In the genomic region with DNA sequence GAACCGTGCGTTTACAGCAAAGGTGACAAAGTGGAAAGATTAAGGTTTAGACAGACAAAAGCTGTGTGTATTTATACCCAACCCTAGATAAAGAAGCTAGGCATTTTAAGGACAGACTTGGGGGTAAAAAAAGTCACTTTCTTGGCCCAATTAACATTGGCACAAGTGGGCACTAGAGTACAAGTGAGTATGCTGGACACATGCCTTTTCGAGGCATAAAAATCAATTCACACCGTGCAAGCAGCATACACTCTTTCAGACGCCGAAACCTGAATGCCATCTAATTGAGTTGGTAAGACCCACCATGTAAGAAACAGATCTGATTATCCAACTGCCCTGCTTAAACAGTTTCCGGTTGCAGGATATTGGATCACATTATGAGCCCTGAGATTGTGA, we compare ENCODE assay signal across 7 mouse cellular contexts. TPM values are rescaled to one million over a fixed set of nuclear protein-coding genes. Genes with fewer than 3 reads are reported as not detected.
DNase-seq lines count a peak whose midpoint lies in the region; ATAC-seq and TF ChIP-seq lines count a peak whose summit lies in the region.

No protein-coding gene starts in this region.

- H3K4me1 ChIP-seq in lung, embryonic 15.5 days = peaks cover 17% of the 10 kb centered on the region
- H3K4me1 ChIP-seq in forebrain, embryonic 11.5 days (replicated peaks; ENCODE audit: control insufficient read depth, insufficient read depth, low read length) = peaks cover 2% of the 10 kb centered on the region; the same call in 1 of the 2 replicates
- peaks cover 21% of the 10 kb centered on the region for H3K4me1 ChIP-seq in limb, embryonic 10.5 days
- no peaks in the 10 kb centered on the region for H3K4me1 ChIP-seq in olfactory bulb, adult 2 months (ENCODE audit: control insufficient read depth, insufficient read depth, low read length)

- ATAC-seq in lung, embryonic 15.5 days (ENCODE audit: borderline replicate concordance, extremely low read depth, low FRiP score, low TSS enrichment) = peak; percentile 9; the same call in 1 of the 2 replicates
- no peak for ATAC-seq in forebrain, embryonic 11.5 days (replicated peaks; ENCODE audit: low FRiP score)

- no peak for TF ChIP-seq CTCF in olfactory bulb, adult 2 months (IDR thresholded peaks at IDR 0.05; ENCODE audit: insufficient read depth, low read depth, low read length)

- no peaks in the 10 kb centered on the region for H3K27me3 ChIP-seq in lung, embryonic 15.5 days
- no peaks in the 10 kb centered on the region for H3K27me3 ChIP-seq in forebrain, embryonic 11.5 days (ENCODE audit: control insufficient read depth, insufficient read depth, low read length)
- no peaks in the 10 kb centered on the region for H3K27me3 ChIP-seq in limb, embryonic 10.5 days (ENCODE audit: low read depth, poor library complexity, severe bottlenecking)

- DNase-seq in lung, postnatal 10 days = no peak
- no peak for DNase-seq in forebrain, embryonic 11.5 days (ENCODE audit: low spot score)
- DNase-seq in limb, embryonic 10.5 days (ENCODE audit: low spot score) = no peak
- no peak for DNase-seq in spleen, postnatal 14 days (ENCODE audit: low spot score in 2 of 2)
- DNase-seq in thymus, postnatal 0 days (ENCODE audit: low spot score) = no peak

- 30% methylated on average over 7 of the region's 7 CpGs for WGBS in lung, embryonic 15.5 days
- 26% methylated on average over 7 of the region's 7 CpGs for WGBS in forebrain, embryonic 11.5 days
- WGBS in limb, embryonic 10.5 days = 33% methylated on average over 7 of the region's 7 CpGs
- WGBS in olfactory bulb, adult 2 months = 22% methylated on average over 7 of the region's 7 CpGs

- TF ChIP-seq POLR2A in olfactory bulb, adult 2 months (IDR thresholded peaks at IDR 0.05; ENCODE audit: insufficient read depth, low read depth, low read length) = no peak

- H3K4me2 ChIP-seq in lung, embryonic 15.5 days = peak overlapping the region; percentile 65
- peak overlapping the region; percentile 76 for H3K4me2 ChIP-seq in forebrain, embryonic 11.5 days (ENCODE audit: low read depth, low read length, severe bottlenecking)

- H3K27ac ChIP-seq in lung, embryonic 15.5 days = no peak overlapping the region
- no peak overlapping the region for H3K27ac ChIP-seq in forebrain, embryonic 11.5 days (ENCODE audit: low read depth, low read length)
- peak overlapping the region; percentile 89 for H3K27ac ChIP-seq in limb, embryonic 10.5 days
- H3K27ac ChIP-seq in olfactory bulb, adult 2 months (ENCODE audit: insufficient read depth, low read depth, low read length) = no peak overlapping the region

- peak overlapping the region; percentile 74; the same call in 1 of the 2 replicates for H3K9ac ChIP-seq in lung, embryonic 15.5 days
- H3K9ac ChIP-seq in forebrain, embryonic 11.5 days (ENCODE audit: low read length) = peak overlapping the region; percentile 89; the same call in 1 of the 2 replicates

- H3K36me3 ChIP-seq in lung, embryonic 15.5 days = 0 out of 2 replicates have a peak, but pooled peaks cover 2% of the 10 kb centered on the region
- no peaks in the 10 kb centered on the region; the same call in 1 of the 2 replicates for H3K36me3 ChIP-seq in forebrain, embryonic 11.5 days (ENCODE audit: control insufficient read depth, insufficient read depth, low read length)
- H3K36me3 ChIP-seq in limb, embryonic 10.5 days = peaks cover 14% of the 10 kb centered on the region

- no peaks in the 10 kb centered on the region for H3K9me3 ChIP-seq in lung, embryonic 15.5 days
- H3K9me3 ChIP-seq in forebrain, embryonic 11.5 days (ENCODE audit: control insufficient read depth, low read length) = no peaks in the 10 kb centered on the region
- H3K9me3 ChIP-seq in limb, embryonic 10.5 days (replicated peaks) = no peaks in the 10 kb centered on the region

- H3K4me3 ChIP-seq in lung, embryonic 15.5 days = peak overlapping the region; percentile 66
- H3K4me3 ChIP-seq in forebrain, embryonic 11.5 days (ENCODE audit: low read depth, low read length) = peak overlapping the region; percentile 92
- peak overlapping the region; percentile 94 for H3K4me3 ChIP-seq in limb, embryonic 10.5 days
- peak overlapping the region; percentile 94 for H3K4me3 ChIP-seq in olfactory bulb, adult 2 months (ENCODE audit: insufficient read depth, low read depth, low read length)

RNA-seq across cellular contexts. Expression of a gene that starts 0.4 kb away (rescaled TPM):
- 30.8 and 33.0 TPM in 2 replicates for polyA plus RNA-seq in lung, embryonic 15.5 days (2015; fragmentation: Nextera tagmentation; extraction: Ambion mirVana)
- 57.0 and 59.0 TPM in 2 replicates for polyA plus RNA-seq in forebrain, embryonic 11.5 days (2014; fragmentation: Nextera tagmentation; extraction: Ambion mirVana)
- 60.1 and 67.9 TPM in 2 replicates for polyA plus RNA-seq in limb, embryonic 10.5 days (2016; fragmentation: Nextera tagmentation; extraction: Ambion mirVana)
- not detected in 2 replicates for polyA plus RNA-seq in olfactory bulb, adult 2 months (2012; ENCODE audit: insufficient read depth, insufficient read length, low replicate concordance, missing spikeins)
- 62.6 and 63.8 TPM in 2 replicates for polyA plus RNA-seq in thymus, postnatal 0 days (2015; fragmentation: Nextera tagmentation; extraction: Ambion mirVana)

RNA-seq across cellular contexts. Expression of a gene that starts 56.3 kb away (rescaled TPM):
- polyA plus RNA-seq in lung, embryonic 15.5 days (2015; fragmentation: Nextera tagmentation; extraction: Ambion mirVana) = 0.29 and 0.32 TPM in 2 replicates
- polyA plus RNA-seq in forebrain, embryonic 11.5 days (2014; fragmentation: Nextera tagmentation; extraction: Ambion mirVana) = 0.79 and 1.2 TPM in 2 replicates
- polyA plus RNA-seq in limb, embryonic 10.5 days (2016; fragmentation: Nextera tagmentation; extraction: Ambion mirVana) = 0.63 and 0.65 TPM in 2 replicates
- polyA plus RNA-seq in olfactory bulb, adult 2 months (2012; ENCODE audit: insufficient read depth, insufficient read length, low replicate concordance, missing spikeins) = not detected in 2 replicates
- polyA plus RNA-seq in thymus, postnatal 0 days (2015; fragmentation: Nextera tagmentation; extraction: Ambion mirVana) = 1.9 TPM in 2 replicates
